Mouse (Mus musculus) left cerebral cortex, postnatal 36 days (tissue): ENCODE measurements around the gene Ulk4. TPM values are rescaled to one million over a fixed set of nuclear protein-coding genes. Genes with fewer than 3 reads are reported as not detected.
"Not testable (repeated sequence)": the region's sequence is repeated elsewhere in the genome, so short reads cannot be mapped to it uniquely, and the experiment has no call there.

ENCODE experiments used
- DNase-seq, 2 experiments: peaks; one replicate each; pipeline ENCODE4 v3.0.0; 2021 to 2022; ENCODE audit warnings: low spot score in 2 of 2, mixed read lengths in 1 of 2
- intact Hi-C: fragments of 180-260 bp; cut with DNase I; formaldehyde crosslinking; loops from one replicate; pipeline ENCODE4 v1.15.1; 2025
- total RNA-seq, 2 experiments: library from RNA; stranded (reverse); gene quantifications; 2 replicates each; pipeline ENCODE4 v1.2.3; 2021

Gene Ulk4
- total RNA-seq, 2 experiments from 2014 or later = 6.3 to 11.4 TPM

DNA sequence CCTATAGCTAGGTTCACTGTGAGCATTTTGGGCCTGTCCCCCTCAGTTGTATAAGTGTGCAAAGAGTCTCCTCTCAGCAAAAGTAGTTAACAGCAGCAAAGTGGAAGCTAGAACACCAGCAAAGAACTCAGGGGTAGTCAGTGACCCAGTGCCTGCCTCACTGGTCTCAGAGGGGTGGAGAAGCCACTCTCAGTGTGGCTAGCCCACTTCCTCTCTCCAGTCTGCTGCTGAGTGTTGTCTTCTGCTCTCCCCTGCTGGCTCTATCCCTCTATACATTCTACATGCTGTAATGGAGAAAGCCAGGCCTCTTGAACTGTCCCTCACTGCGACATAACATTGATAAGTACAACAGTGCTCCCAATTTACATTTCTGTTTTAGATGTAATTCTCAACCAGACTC, 5.8 kb downstream of the Ulk4 start:
- intact Hi-C loops = no loop called here
- DNase-seq = no peak

DNA sequence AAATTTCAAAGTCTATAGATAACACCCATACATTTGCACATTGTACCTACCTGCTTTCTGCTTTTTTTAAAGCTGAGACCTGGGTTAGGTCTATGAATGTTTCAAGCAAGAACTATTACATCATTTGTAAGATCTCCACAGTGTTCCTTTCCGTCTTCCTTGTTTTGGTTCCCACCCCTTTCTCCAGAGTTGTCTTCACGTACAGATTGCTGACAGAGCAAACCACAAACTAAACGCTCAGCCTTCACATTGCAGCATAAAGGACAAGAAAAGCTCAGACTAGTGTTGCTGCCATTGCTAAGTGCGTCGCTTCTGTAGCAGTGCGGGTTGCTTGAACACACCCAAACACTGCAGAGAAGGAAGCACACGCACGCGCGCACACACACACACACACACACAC, 11.7 kb downstream of the Ulk4 start:
- DNase-seq = no peak
- intact Hi-C loops = no loop called here

DNA sequence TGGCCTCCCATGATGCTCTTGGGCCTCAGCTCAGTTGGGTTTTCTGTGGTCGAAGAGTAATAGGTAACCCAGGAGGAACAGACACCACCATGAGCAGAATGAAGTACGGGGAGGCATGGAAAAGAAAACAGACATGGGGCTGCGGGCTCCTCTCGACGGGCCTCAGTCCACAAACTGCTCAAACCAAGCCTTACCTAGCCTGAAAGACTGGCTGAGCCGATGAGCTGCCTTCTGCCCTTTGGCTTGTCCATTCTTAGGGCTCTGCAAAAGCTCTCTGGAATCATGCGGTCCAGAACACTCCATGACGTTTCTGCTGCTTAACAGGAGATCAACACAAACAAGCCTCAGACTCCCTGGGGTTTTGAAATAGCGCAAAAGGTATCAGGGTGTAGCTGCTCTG, 19.9 kb downstream of the Ulk4 start:
- intact Hi-C loops = loop anchor here (10.0 kb wide), 1 partner anchor 418 kb away; no protein-coding TSS in a partner anchor

DNA sequence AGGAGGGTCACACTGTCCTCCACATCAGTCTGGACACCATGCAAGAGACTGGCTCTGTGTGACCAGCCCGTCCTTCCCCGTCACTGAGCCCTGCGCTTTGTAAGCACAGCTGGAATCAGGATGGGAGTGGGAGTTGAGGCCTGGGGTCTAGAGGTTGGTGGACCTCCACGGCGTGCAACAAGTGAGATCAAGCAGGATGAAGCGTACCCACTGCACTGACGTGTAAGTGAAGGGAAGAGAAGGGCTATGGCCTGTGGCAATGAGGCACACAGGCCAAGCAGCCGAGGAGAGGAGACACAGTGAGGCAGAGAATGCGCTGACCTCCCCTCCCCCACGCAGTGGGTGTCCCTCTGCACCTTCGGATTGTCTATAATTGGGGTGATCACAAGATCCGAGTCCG, 22.2 kb downstream of the Ulk4 start:
- intact Hi-C loops = loop anchor here (10.0 kb wide), 1 partner anchor 420 kb away; no protein-coding TSS in a partner anchor
- DNase-seq = no peak

More for the DNA sequence above, 19.9 kb downstream of the Ulk4 start:
- no peak for DNase-seq

DNA sequence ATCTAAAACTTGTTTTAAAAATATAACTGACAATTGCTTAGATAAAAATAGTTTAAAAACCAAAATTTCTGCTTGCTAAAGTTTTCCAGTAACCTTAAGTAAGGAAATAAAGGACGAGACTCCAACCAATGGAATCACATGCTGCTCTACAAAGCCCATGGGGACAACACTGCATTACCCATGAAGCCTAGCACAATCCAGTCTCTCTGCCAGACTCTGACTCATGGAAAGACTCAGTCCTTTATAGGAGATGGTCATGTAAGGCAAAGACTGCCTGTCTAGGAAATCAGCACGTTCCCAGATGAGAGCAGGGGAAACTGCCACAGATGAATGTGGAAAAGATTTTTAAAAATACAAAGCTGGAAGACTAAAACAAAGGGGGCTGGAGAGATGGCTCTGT, 23.0 kb downstream of the Ulk4 start:
- intact Hi-C loops = loop anchor here (10.0 kb wide), 1 partner anchor 421 kb away; no protein-coding TSS in a partner anchor
- DNase-seq = no peak

DNA sequence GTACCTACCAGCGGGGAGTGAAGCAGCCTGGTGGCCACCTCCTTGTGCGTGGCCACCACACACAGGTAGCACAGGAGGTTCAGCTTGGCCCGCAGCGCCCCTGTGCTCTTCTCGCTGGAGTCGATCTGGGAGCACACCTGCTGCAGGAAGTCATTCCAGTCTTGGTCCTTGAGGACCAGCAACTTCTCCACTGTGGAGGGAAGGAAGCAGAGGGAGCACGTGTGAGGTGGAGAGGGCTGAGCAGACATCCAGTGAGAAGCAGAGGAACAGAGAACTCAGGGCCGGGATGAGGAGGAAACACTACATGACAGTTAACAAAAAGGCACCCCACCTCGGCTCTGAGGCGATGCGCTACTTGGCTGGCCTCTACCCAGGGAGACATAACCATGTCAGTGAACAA, 26.1 kb downstream of the Ulk4 start:
- intact Hi-C loops = loop anchor here (10.0 kb wide), 1 partner anchor 424 kb away; no protein-coding TSS in a partner anchor
- no peak for DNase-seq

DNA sequence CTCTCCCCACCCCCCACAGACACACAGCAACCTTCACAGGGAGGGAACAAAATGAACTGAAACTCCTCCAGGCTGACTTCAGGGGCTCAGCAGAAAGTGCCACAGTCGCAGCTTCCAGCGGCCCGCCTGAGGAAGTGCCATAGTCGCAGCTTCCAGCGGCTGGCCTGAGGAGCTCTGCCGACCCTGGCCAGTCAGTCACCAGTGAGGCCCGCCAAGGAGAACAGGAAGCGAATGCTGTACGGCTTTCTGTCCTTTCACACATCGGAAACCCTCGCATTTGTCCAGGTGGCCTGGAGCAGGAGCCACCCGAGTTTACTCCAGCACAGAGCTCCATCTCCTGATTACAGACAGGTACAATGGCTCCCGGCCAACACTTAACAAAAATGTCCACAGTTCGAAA, 27.2 kb downstream of the Ulk4 start:
- DNase-seq = no peak
- intact Hi-C loops = loop anchor here (2.0 to 10.0 kb wide), 4 partner anchors 125 to 425 kb away; no protein-coding TSS in a partner anchor

DNA sequence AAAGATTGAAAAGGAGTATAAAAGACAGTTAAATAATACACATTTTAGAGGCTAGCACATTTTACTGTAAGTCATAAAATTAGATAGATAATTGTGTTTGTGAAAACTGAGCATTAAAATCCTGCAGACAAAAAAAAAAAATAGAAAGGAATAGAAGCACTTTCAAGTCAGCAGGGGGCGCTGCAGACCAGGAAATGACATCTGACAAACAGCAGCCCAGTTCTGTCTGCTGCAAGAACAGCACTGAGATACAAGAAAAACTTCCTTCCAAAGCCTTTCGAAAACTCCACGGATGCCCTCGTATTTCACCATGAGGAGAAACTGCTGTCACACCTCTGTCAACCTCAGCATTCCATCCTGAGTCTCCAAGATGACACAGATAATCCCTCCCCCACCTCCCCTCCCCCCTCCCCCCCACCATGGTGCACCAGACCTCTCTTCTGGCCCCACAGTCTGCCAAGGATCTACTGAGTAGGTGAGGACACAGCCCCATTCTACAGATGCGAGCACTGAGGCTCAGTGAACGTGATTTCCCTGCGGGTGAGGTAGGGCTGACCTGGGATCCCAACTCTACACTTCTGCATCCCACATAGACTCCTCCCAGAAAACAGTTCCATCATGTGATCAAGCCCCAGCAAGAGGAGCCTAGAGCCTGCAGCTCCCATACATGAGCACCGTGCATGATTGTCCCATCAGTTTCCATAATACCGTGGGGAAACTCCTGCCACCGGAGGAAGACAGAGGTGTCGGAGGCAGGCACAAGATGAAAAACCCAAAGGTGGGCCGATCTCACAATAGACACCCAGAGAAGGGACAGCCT, 28.8 kb downstream of the Ulk4 start:
- DNase-seq = peak; percentile 71 to 78
- intact Hi-C loops = loop anchor here (2.0 to 10.0 kb wide), 3 partner anchors 127 to 357 kb away; no protein-coding TSS in a partner anchor

DNA sequence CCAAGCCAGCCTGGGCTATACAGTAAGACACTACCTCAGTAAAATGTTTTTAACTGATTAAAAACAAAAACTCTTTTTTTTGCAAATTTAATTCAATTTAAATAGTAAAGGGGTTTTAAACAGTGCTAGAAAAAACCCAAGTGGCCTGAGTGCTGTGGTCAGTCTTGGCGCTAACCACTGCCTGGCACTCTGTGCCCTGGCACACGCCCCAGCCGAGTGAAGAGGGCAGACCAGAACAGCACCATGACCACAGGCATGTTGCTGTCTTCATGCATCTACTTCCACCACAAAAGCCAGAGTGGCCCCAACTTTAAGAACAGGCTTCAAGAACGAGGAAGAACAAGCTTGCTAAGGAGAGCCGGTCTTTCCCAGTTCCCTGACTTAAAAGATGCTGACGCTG, 29.9 kb downstream of the Ulk4 start:
- intact Hi-C loops = loop anchor here (5.0 to 10.0 kb wide), 2 partner anchors 230 to 358 kb away; no protein-coding TSS in a partner anchor
- no peak for DNase-seq

DNA sequence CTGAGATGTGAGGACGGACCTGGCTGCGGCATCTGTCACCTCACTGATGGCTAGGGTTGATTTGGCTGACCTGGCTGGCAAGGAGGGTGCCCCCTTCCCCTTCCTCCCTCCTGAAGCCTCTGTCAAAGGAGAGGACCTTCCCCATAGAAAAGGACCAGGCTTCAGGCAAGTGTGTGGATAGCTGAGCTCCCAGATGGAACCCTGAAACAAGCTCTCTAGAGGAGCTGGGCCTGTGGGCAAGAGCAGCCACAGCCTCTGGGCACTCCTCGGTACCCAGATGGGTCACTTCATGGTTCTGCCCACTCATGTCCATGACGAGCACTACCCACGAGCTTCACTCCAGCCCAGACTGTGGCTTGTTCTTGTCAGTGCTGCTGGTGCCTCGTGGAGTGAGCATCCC, 34.7 kb downstream of the Ulk4 start:
- DNase-seq = no peak
- intact Hi-C loops = loop anchor here (5.0 to 10.0 kb wide), 3 partner anchors 135 to 640 kb away; no protein-coding TSS in a partner anchor

DNA sequence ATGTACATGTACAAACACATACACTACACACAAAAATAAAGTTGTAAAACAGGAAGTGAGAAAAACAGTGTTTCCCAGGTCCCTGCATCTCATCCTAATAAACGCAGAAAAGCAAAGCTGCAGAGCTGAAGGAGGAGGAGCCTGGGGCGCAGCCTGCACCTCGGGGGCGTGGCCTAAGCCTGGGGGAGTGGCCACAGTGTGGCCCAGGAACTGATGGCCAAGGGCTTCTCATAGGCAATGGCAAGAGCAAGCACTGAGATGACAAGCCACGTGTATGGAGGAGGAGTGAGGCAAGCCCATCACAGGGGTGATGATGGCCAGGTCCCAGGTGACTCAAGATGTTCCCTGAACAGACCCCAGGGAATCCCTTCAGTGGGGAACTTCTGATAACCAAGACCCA, 35.2 kb downstream of the Ulk4 start:
- DNase-seq = no peak
- intact Hi-C loops = loop anchor here (5.0 to 10.0 kb wide), 3 partner anchors 135 to 640 kb away; no protein-coding TSS in a partner anchor

DNA sequence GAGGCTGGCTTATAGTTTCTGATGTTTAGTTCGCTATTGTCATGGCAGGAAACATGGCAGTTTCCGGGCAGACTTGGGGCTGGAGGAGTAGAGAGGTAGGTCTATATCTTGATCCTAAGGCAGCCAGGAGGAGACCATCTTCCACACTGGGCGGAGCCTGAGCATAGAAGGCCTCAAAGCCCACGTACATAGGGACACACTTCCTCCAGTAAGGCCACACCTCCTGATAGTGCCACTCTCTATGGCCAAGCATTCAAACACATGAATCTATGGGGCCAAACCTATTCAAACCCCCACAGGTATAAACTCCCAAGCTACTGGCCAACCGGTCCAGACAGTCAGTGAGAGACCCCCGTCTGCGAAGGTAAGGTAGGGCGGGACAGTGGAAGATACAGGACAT, 35.6 kb downstream of the Ulk4 start:
- intact Hi-C loops = loop anchor here (5.0 to 10.0 kb wide), 3 partner anchors 134 to 639 kb away; no protein-coding TSS in a partner anchor
- DNase-seq = no peak

DNA sequence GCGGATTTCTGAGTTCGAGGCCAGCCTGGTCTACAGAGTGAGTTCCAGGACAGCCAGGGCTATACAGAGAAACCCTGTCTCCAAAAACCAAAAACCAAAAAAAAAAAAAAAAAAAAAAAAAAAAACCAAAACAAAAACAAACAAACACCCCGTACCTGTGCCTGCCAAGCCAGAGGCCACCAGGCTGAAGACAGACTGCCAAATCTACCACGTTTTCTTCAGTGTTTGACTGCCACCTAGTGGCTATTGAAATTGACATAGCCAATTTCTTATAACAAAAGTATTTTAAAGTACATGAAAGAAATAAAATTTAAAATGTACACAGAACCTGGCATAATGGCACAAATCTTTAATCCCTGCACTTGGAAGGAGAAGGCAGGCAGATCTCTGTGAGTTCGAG, 36.8 kb downstream of the Ulk4 start:
- not testable (repeated sequence) for DNase-seq
- intact Hi-C loops = loop anchor here (5.0 to 10.0 kb wide), 3 partner anchors 133 to 638 kb away; no protein-coding TSS in a partner anchor

DNA sequence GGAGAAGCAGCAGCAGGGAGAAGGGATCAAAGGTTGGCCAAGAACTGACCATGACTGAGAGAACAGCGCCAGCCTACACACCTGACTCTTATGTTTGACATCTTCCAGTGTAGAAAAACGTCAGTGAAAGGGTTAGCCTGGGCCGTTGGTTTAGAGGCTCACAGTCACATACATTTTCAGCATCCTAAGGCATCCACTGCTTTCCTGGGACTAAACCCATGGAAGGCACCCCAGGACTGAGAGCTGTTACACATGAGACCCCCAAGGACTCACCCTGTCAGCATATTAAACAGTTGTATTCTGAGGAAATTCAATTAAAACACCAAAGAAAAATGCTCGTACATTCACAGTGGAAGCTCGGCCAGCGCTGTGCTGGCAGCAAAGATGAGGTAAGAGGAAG, 37.4 kb downstream of the Ulk4 start:
- intact Hi-C loops = no loop called here
- no peak for DNase-seq

DNA sequence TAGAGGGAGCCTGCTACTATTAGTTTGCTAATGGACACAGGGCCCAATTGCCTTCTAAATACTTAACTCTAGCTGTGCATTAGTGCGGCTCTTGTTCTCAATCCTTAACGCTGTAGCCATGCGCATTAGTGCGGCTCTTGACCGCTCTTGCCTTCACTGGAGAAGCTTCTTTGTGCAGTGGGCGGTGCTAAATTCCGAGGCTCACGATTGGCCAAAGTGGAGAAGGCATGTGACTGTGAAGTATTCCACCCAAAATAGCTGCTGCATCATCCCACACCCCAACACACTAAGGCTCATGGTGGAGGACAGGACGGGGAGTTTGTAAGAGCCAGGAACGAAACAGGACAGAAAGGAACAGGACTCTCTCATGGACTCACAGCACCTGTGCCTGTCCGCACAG, 58.4 kb downstream of the Ulk4 start:
- DNase-seq = no peak
- intact Hi-C loops = loop anchor here (10.0 kb wide), 1 partner anchor 614 kb away; no protein-coding TSS in a partner anchor

DNA sequence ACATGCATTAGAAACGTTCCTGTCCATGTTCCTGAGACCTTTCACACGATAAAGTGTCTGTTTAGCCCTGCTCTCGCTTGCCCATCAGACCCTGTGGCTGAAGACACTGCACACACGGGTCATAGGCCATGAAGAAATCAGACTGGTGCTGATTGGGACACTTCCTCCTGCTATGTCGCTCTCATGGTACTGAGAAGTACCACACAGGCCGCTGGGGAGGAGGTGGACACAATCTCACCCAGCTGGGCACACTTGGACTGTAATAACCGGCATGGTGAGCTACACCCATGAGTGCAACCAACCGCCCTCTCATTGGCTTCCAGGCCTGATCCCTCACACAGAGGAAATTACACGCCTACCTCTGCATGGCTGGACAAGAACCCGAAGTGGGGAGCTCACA, 58.8 kb downstream of the Ulk4 start:
- intact Hi-C loops = loop anchor here (10.0 kb wide), 1 partner anchor 613 kb away; no protein-coding TSS in a partner anchor
- no peak for DNase-seq

DNA sequence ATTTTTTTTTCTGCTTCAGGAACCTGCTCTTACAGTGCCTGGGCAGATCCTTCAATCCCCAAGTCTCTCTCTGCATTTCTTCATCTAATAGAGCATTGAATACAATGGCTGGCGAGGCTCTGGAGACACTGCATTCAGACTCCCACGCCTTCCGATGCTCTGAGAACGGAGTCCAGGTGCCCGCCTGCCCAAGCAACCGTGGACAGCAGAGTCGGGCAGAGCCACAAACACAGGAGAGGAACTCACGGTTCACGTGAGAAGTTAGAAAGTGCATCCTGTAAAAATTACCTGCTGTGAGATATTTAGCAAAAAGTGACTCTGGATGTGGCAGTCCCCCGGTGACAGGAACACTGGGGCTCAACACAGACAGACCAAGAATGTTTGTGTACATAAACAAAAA, 59.3 kb downstream of the Ulk4 start:
- DNase-seq = no peak
- intact Hi-C loops = loop anchor here (10.0 kb wide), 1 partner anchor 613 kb away; no protein-coding TSS in a partner anchor

DNA sequence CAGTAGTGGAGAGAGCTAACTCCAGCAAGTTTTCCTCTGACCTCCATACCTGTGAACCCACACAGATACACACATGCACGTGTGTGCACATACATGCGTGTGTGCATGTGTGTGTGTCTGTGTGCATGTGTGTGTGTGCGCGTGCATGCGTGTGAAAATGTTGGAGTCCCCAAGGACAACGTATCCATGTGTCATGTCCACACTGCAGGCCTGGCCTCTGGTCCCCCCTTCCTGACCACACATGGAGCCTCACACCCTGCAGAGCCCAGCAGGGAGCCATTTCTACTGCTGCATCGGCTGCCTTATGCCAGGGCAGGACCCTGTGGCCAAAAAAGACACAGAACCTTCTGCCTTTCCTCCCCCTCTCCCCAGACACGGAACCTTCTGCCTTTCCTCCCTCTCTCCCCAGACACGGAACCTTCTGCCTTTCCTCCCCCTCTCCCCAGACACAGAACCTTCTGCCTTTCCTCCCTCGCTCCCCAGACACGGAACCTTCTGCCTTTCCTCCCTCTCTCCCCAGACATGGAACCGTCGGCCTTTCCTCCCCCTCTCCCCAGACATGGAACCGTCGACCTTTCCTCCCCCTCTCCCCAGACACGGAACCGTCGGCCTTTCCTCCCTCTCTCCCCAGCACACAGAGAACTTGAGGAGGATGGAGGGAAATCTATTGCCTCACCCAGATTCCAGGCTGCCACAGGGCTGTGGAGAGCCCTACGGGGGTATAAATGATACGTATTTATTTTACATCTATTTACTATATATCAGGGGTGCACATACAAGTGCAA, 60.3 kb downstream of the Ulk4 start:
- DNase-seq = no peak
- intact Hi-C loops = loop anchor here (10.0 kb wide), 1 partner anchor 612 kb away; no protein-coding TSS in a partner anchor

DNA sequence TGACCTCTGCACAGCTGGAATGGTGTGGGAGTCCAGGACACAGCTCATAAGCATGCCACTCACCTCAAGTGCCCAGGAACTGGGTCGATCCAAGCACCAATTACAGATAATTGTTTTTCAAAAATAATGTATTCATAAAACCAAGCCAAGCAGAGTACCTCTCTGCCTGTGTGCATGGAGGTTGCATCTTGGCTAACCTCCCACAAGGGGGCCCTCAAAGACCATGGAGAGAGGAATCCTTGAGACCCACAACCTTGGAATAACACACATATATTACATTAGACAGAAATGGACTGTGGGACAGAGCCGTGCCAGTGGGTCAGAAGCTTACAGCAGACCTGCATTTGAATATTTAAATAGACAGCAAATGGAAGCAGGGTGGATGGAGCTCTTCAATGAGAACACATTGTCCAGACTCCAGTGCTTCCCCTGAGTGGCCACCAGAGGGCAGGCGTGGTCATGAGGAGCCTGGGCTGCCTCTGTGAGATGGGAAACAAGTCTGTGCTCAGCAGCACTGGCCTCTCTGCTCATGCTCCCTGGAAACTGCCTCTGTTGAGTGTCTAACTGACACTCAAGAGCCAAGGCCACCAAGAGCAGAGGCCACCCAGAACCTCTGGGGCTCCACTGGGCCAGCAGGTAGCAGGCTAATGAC, 61.5 kb downstream of the Ulk4 start:
- intact Hi-C loops = loop anchor here (10.0 kb wide), 1 partner anchor 611 kb away; no protein-coding TSS in a partner anchor
- DNase-seq = peak; percentile 39 to 56
